Mouse (Mus musculus) limb, embryonic 13.5 days (tissue): Measurements from ENCODE around the gene Pank4. TPM values are rescaled to one million over a fixed set of nuclear protein-coding genes. Genes with fewer than 3 reads are reported as not detected.

Experiments
- ATAC-seq: fragments of 200-750 bp; cut with Nextera tagmentation; 2 replicates; pipeline ENCODE4 v1.8.0; 2017; ENCODE audit warnings: low read depth, moderate number of reproducible peaks, moderate TSS enrichment; ENCODE audit not compliant: low FRiP score
- H3K27ac ChIP-seq: fragments of 300-500 bp; sonication (generic); 2 replicates; pipeline ENCODE4 v1.5.1; 2015; ENCODE audit warnings: inconsistent platforms, mild to moderate bottlenecking, moderate library complexity
- H3K27me3 ChIP-seq: fragments of 300-500 bp; sonication (generic); 2 replicates; pipeline ENCODE4 v1.6.1; 2015; ENCODE audit warnings: mild to moderate bottlenecking, inconsistent platforms
- H3K36me3 ChIP-seq: fragments of 300-500 bp; sonication (generic); 2 replicates; pipeline ENCODE4 v1.6.1; 2015; ENCODE audit warnings: inconsistent platforms, mild to moderate bottlenecking, moderate library complexity
- H3K4me1 ChIP-seq: fragments of 300-500 bp; sonication (generic); 2 replicates; pipeline ENCODE4 v1.6.1; 2015; ENCODE audit warnings: inconsistent platforms
- H3K4me2 ChIP-seq: fragments of 300-500 bp; sonication (generic); replicated peaks from 2 replicates; pipeline ENCODE4 v1.6.1; 2015; ENCODE audit warnings: inconsistent platforms, mild to moderate bottlenecking, moderate library complexity
- H3K4me3 ChIP-seq: fragments of 300-500 bp; sonication (generic); 2 replicates; pipeline ENCODE4 v1.5.1; 2015; ENCODE audit warnings: moderate library complexity, mild to moderate bottlenecking, inconsistent platforms
- H3K9ac ChIP-seq: fragments of 300-500 bp; sonication (generic); 2 replicates; pipeline ENCODE4 v1.6.1; 2015; ENCODE audit warnings: mild to moderate bottlenecking, inconsistent platforms
- H3K9me3 ChIP-seq: fragments of 300-500 bp; sonication (generic); 2 replicates; pipeline ENCODE4 v1.6.1; 2016; ENCODE audit warnings: inconsistent platforms
- WGBS: fragments of 180-500 bp; shearing (Covaris S2); methylation state at CpG from one replicate; pipeline ENCODE4 v1.1.7; 2015; 5-methylcytosine and 5-hydroxymethylcytosine counted together
- polyA plus RNA-seq: library from polyadenylated mRNA; unstranded; fragments of >200 nt; fragmentation: Nextera tagmentation; extraction: Ambion mirVana; gene quantifications from 2 replicates; pipeline ENCODE4 v1.2.1, GENCODE M21; 2015

Gene Pank4
- 46.0 and 48.2 TPM in 2 replicates for polyA plus RNA-seq

DNA sequence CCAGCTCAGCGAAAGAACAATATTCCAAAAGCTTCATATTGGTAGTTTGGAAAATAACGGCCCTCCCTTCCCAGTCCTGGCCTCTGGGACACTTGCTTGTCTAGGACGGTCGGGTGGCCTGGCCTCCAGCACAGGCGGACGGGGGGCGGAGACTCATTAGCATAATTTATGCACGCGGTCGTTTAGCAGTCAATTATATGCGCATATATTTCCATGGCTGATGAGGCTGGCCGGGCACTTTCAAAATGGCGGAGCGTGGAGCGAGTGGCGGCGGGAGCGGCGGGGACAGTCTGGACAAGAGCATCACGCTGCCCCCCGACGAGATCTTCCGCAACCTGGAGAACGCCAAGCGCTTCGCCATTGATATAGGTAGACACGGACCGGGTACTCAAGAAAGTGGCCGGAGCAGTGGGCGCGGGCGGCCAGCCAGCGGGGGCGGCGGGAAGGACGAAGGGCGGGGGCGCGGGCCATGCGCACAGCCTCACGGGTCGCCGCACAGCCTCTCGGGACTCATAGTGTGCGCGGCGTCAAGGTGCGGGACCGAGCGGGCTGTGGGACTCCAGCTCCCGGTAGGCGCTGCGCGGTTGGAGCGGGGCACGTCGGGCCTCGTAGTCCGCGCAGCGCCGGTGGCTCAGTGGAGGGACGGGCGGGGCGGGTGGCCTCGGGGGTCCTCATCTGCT is at the start of gene Pank4:
Gene Pank4, plus strand, starts transcription at position 223 of the 680 bp plus-strand sequence.
- Histone ChIP-seq H3K27ac (peak within 1 kb of the TSS; percentile 83), H3K27me3 (peaks cover 44% of the 10 kb centered on the region), H3K9me3 (no peaks in the 10 kb centered on the region), H3K9ac (peak within 1 kb of the TSS; percentile 91), H3K36me3 (peaks cover 16% of the 10 kb centered on the region), H3K4me1 (peaks cover 60% of the 10 kb centered on the region), H3K4me3 (peak within 1 kb of the TSS; percentile 86), H3K4me2 (peak within 1 kb of the TSS; percentile 77)
- under 1% methylated on average over 66 of the region's 66 CpGs for WGBS
- ATAC-seq = peak; percentile 93

DNA sequence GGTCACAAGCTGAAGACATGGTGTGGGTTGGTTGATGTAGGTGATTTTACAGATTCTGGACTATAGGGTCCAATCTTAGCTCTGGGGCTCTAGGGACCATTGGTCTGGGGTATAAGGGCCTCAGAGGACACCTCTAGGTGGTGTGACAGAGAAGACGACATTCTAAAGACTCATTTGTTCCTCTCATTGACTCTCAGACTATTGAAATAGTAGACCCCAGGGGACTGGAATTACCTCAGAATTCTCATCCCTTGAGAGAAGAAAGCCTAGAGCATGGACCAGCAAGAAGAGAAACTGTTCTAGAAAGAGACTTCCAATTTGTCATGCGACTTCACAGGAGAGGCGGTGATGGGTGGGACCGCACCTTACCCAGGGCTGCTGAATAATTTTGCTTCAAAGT is 49.7 kb upstream of the Pank4 start:
- no peaks in the 10 kb centered on the region for H3K36me3 ChIP-seq
- no peak overlapping the region for H3K9ac ChIP-seq
- H3K9me3 ChIP-seq = no peaks in the 10 kb centered on the region
- H3K27ac ChIP-seq = no peak overlapping the region
- no peaks in the 10 kb centered on the region for H3K27me3 ChIP-seq
- no peak overlapping the region for H3K4me3 ChIP-seq
- H3K4me1 ChIP-seq = peaks cover 15% of the 10 kb centered on the region
- H3K4me2 ChIP-seq = no peak overlapping the region
- no peak for ATAC-seq
- WGBS = 91% methylated on average over 4 of the region's 4 CpGs

GRCm38 (mm10) chr4:154914707-154915106 is 49.2 kb upstream of the Pank4 start:
- Histone ChIP-seq H3K27me3 (no peaks in the 10 kb centered on the region), H3K4me3 (no peak overlapping the region), H3K9ac (no peak overlapping the region), H3K27ac (no peak overlapping the region), H3K4me2 (no peak overlapping the region), H3K9me3 (no peaks in the 10 kb centered on the region), H3K4me1 (peaks cover 15% of the 10 kb centered on the region), H3K36me3 (no peaks in the 10 kb centered on the region)
- no peak for ATAC-seq
- WGBS = 67% methylated on average over 3 of the region's 3 CpGs

GRCm38 (mm10) chr4:154915286-154915685 is 48.6 kb upstream of the Pank4 start:
- no peak overlapping the region for H3K4me2 ChIP-seq
- no peaks in the 10 kb centered on the region for H3K27me3 ChIP-seq
- no peak for ATAC-seq
- H3K36me3 ChIP-seq = no peaks in the 10 kb centered on the region
- H3K27ac ChIP-seq = no peak overlapping the region
- no peak overlapping the region for H3K9ac ChIP-seq
- H3K4me3 ChIP-seq = no peak overlapping the region
- WGBS = 83% methylated on average over 10 of the region's 10 CpGs
- no peaks in the 10 kb centered on the region for H3K9me3 ChIP-seq
- H3K4me1 ChIP-seq = peaks cover 12% of the 10 kb centered on the region

DNA sequence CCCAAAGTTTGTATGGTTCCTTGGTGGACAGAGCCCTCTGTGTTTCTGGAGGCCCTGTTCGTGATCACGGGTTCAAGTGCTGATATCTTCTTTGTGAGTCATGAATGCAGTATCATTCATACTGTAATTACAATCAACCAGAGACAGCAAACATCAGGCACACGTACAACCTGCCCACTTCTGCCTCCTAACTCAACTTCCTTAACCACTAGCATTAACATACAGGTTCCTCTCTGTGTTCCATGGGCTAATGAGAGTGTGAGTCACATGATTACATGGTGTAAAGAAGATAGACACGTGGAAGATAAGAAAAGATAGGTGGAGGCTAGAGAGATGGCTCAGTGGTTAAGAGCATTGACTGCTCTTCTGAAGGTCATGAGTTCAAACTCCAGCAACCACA is 47.3 kb upstream of the Pank4 start:
- H3K4me1 ChIP-seq = no peaks in the 10 kb centered on the region
- H3K9me3 ChIP-seq = no peaks in the 10 kb centered on the region
- H3K9ac ChIP-seq = no peak overlapping the region
- WGBS = 85% methylated on average over 4 of the region's 4 CpGs
- H3K27me3 ChIP-seq = no peaks in the 10 kb centered on the region
- no peak overlapping the region for H3K4me2 ChIP-seq
- H3K4me3 ChIP-seq = no peak overlapping the region
- no peaks in the 10 kb centered on the region for H3K36me3 ChIP-seq
- H3K27ac ChIP-seq = no peak overlapping the region
- ATAC-seq = no peak

DNA sequence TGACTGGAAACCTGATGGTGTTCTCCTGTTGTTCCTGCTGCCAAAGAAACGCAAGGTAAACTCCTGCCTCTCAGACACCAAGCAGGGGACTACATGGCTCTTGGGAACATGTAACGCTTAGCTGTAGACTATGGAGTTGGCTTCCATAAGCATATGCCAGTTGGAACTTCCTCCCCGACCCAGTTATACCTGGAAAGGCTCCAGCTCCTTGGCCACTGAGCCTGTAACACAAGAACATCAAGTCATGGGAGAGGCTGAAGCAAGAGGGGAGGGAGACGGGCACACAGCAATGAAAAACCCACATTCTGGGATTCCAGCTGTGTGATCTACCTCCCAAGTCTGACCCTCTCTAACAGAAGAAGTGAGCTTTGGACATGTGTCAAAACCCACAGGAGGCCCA is 41.6 kb upstream of the Pank4 start:
- 72% methylated on average over 4 of the region's 4 CpGs for WGBS

GRCm38 (mm10) chr4:154922931-154923330 is 41.0 kb upstream of the Pank4 start:
- no peak overlapping the region for H3K4me2 ChIP-seq
- H3K36me3 ChIP-seq = no peaks in the 10 kb centered on the region
- peaks cover 16% of the 10 kb centered on the region for H3K4me1 ChIP-seq
- no peak overlapping the region for H3K9ac ChIP-seq
- no peaks in the 10 kb centered on the region for H3K27me3 ChIP-seq
- WGBS = 86% methylated on average over 5 of the region's 5 CpGs
- ATAC-seq = no peak
- no peak overlapping the region for H3K4me3 ChIP-seq
- H3K9me3 ChIP-seq = no peaks in the 10 kb centered on the region
- no peak overlapping the region for H3K27ac ChIP-seq

More for the DNA sequence above, 41.6 kb upstream of the Pank4 start:
- Histone ChIP-seq H3K4me2 (no peak overlapping the region), H3K27ac (no peak overlapping the region), H3K36me3 (no peaks in the 10 kb centered on the region), H3K4me3 (no peak overlapping the region), H3K9ac (no peak overlapping the region), H3K27me3 (no peaks in the 10 kb centered on the region), H3K9me3 (no peaks in the 10 kb centered on the region), H3K4me1 (peaks cover 9% of the 10 kb centered on the region)
- no peak for ATAC-seq

- Histone ChIP-seq H3K36me3 (no peaks in the 10 kb centered on the region), H3K9me3 (no peaks in the 10 kb centered on the region), H3K27me3 (no peaks in the 10 kb centered on the region), H3K4me2 (no peak overlapping the region), H3K4me1 (peaks cover 24% of the 10 kb centered on the region), H3K27ac (no peak overlapping the region), H3K9ac (no peak overlapping the region), H3K4me3 (no peak overlapping the region)
- WGBS = 52% methylated on average over 4 of the region's 4 CpGs
- ATAC-seq = no peak
Measured at GRCm38 (mm10) chr4:154925413-154925812, 38.5 kb upstream of the Pank4 start.

DNA sequence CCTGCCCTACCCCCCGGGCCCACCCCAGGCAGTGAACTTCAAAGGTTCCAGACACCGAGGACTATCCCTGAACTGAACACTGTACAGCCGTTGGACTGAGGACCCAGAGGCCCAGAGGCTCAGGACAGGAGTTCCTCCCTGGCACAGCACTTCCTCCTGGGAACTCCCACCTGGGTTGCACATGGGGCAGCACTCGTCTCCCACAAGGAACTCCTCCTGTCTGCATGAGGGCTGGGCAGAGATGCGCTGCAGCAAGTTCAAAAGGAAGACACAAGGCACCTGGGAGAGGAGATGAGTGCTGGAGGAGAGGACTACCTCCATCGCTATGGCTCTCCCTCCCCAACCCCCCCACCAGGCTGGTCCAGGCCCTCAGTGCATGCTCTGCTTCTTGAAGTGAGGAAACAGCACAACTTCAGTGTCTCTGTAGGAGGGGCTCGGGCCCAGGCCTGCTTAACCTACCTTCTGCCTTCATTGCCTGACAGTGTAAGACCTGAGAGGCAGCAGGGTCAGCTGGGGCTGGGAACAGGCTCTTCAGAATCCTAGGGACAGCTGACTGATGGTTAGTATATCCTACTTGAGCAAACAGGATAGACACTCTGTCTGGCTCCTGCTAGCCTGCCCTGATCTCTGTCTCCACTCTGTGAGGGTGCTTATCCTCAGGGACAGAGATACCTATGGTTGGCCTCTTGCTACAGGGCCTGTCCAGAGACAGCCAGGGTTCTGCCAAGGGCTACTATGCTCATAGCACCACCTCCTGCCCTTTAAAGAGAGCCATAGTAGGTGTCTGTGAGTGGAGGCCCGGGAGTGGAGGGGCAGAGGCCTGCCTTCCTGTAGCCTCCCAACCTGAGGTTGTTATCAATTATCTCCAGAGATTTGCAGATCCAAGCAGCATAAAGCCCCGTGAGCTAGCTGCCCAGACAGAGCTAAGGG is 36.7 kb upstream of the Pank4 start:
- no peaks in the 10 kb centered on the region for H3K36me3 ChIP-seq
- peaks cover 24% of the 10 kb centered on the region for H3K4me1 ChIP-seq
- no peaks in the 10 kb centered on the region for H3K9me3 ChIP-seq
- ATAC-seq = no peak; the same call in 1 of the 2 replicates
- no peaks in the 10 kb centered on the region for H3K27me3 ChIP-seq
- peak overlapping the region; percentile 53 for H3K9ac ChIP-seq
- H3K27ac ChIP-seq = peak overlapping the region; percentile 76
- WGBS = 37% methylated on average over 9 of the region's 9 CpGs
- peak overlapping the region; percentile 8; the same call in 1 of the 2 replicates for H3K4me3 ChIP-seq
- peak overlapping the region; percentile 49 for H3K4me2 ChIP-seq

- peak overlapping the region; percentile 53 for H3K9ac ChIP-seq
- H3K4me1 ChIP-seq = peaks cover 24% of the 10 kb centered on the region
- no peaks in the 10 kb centered on the region for H3K27me3 ChIP-seq
- H3K4me3 ChIP-seq = peak overlapping the region; percentile 8; the same call in 1 of the 2 replicates
- peak; percentile 66; the same call in 1 of the 2 replicates for ATAC-seq
- H3K4me2 ChIP-seq = peak overlapping the region; percentile 49
- H3K36me3 ChIP-seq = no peaks in the 10 kb centered on the region
- no peaks in the 10 kb centered on the region for H3K9me3 ChIP-seq
- WGBS = 13% methylated on average over 5 of the region's 5 CpGs
- H3K27ac ChIP-seq = peak overlapping the region; percentile 76
Measured at GRCm38 (mm10) chr4:154927899-154928337, 36.0 kb upstream of the Pank4 start.

- peak within 1 kb of the TSS; percentile 8; the same call in 1 of the 2 replicates for H3K4me3 ChIP-seq
- H3K9ac ChIP-seq = peak within 1 kb of the TSS; percentile 53
- WGBS = 43% methylated on average over 12 of the region's 12 CpGs
- ATAC-seq = no peak
- H3K36me3 ChIP-seq = no peaks in the 10 kb centered on the region
- peaks cover 24% of the 10 kb centered on the region for H3K4me1 ChIP-seq
- H3K27ac ChIP-seq = peak within 1 kb of the TSS; percentile 76
- H3K4me2 ChIP-seq = peak within 1 kb of the TSS; percentile 49
- no peaks in the 10 kb centered on the region for H3K9me3 ChIP-seq
- no peaks in the 10 kb centered on the region for H3K27me3 ChIP-seq
Measured at GRCm38 (mm10) chr4:154928395-154929087, 35.4 kb upstream of the Pank4 start, which contains the start of gene Tnfrsf14. TSS of gene Tnfrsf14 (minus strand) at chr4:154928563.
